Mouse (Mus musculus) MEL-GATA-1-ER (cell line): ENCODE measurements around the gene Ngdn.
"Not testable (repeated sequence)": the region's sequence is repeated elsewhere in the genome, so short reads cannot be mapped to it uniquely, and the experiment has no call there.

Experiments used
- DNase-seq: peaks from one replicate; pipeline ENCODE4 v3.0.0-alpha.2; 2012; ENCODE audit warnings: low read depth; ENCODE audit errors: extremely low read depth

Ngdn gene

DNA sequence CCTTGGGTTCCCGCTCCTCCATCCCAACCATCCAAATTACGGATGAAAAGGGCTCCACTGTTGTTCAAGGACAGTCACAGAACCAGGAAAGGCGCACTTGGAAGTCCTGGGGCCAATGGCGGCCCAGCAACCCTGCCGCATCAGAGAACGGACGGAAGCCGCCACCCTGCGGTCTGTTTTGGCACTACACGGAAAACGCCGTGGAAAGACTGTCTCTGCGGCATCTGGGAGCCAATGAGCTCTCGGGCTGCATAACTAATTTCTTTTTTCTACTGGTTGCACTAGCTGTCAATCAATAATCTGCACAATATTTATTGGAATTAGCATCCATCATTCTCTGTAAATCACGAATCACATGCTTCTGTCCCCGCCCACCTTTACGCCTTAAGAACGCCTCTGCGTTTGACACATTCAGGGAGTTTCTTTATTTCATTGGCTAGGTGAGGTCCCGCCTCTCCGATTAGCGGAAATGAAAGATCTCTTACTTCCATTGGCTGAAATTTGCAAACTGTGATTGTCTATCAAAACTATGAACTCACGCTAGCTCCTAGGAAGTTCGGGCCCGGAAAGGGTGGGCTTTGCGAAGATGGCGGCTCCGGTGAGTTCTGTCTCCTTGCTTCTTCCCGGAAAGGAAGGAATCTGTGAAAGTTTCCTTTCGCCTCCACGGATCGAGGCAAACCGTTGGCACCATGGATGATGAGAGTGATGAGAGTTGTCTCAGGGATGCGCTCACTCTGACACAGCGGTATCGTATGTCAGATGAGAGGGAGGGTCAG is at the start of gene Ngdn:
Ngdn (plus strand) TSS at position 464 of the 776 bp plus-strand sequence.
- DNase-seq = peak; percentile 100

DNA sequence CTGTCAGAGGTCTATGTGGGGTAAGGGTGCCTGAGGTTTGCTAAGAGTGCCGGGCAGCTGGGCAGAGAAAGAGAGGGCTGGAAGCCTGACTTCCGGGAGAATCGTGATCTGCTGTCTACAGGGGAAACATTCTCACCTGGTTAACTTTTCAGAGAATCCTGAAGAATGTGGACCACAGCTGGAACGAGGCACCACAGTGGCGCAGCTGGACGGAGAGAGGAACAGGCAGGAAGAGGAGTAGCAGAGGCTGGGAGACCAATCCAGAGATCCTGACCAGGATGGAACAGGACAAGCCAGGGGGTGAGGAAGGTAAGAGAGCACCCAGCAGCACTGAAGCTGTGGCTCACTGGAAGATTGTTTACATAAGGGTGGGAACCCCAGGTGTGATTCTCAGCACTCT is 49.6 kb upstream of the Ngdn start:
- no peak for DNase-seq

DNA sequence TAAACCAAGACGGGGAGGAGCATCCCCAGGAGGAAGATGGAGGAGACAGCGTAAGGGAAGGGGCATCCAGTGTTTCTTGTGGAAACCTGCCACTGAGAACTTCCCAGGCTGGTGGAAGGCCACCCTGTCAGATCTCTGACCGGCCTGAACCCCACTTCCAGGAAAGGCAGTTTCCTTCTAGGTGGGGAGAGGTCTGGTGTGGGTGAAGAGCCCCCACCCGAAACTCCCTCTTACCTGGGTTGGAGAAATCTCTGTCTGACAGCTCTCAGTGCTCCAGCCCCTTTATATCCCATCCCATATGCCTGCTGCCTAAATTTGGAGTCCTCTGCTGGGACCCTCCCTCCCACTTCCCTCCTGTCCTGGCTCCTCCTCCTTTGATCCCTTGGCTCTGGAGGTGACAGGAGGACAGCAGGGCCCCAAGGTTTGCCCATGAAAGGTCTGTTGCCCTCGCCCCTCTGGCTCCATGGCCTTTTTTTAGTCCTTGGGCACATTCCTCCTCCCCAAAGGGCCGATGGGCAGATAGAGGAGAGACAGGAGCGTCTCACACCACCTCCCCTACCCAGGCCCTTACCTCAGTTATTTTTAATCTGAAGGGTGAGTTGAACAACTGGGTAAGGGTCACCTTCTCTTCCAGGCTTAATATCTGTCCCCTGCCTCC is 48.8 kb upstream of the Ngdn start, which contains the start of gene Myh6:
Myh6 (minus strand) TSS at position 608 of the 658 bp plus-strand sequence.
- no peak for DNase-seq

DNA sequence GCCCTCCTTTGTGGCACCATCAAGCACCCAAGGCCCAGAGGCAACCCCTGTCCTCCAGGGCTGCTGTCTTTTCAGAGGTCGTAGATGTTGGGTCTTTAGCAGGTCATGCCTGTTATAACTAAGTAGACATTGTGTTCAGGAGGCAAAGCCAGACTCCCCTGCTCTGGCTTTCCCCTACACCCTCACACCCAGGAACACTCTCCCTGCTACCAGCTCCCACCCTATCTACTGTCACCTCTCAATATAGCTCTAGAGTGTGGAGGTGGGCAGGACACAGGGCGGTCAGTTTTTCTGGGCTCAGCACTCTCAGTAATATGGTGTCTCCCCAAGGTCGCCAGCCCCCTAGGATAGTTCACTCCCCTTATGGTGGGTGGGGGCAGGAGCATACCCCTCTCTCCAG is 47.4 kb upstream of the Ngdn start:
- no peak for DNase-seq

DNA sequence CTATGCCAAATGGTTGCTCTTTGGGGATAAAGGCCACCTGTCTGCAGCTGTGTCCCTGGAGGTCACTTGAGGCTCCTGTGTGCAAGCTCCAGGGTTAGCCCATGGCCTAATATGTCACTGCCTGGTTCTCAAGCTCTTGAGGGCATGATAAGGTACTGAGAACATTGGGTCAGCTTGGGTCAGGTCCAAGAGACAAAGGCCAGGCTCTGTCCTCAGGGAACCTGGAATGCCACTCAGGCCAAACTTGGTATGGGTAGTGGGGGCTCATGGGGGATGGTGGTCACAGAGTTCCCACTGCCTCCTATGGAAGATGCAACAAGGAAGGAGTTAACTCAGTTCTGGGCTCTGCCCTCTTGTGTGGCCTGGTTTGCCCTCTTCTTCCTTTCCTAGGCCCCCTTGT is 46.9 kb upstream of the Ngdn start:
- DNase-seq = no peak

DNA sequence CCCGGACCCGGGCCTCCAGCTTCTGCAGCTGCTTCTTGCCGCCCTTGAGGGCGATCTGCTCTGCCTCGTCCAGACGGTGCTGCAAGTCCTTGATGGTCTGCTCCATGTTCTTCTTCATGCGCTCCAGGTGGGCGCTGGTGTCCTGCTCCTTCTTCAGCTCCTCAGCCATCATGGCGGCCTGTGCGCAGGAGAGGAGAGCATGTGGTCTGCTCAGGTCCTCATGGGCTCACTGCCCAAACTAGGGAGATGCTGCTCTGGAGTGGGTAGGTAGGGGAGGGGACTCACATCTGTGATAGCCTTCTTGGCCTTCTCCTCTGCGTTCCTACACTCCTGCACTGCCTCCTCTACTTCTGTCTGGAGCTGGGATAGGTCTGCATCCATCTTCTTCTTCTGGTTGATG is 42.5 kb upstream of the Ngdn start:
- DNase-seq = not testable (repeated sequence)

DNA sequence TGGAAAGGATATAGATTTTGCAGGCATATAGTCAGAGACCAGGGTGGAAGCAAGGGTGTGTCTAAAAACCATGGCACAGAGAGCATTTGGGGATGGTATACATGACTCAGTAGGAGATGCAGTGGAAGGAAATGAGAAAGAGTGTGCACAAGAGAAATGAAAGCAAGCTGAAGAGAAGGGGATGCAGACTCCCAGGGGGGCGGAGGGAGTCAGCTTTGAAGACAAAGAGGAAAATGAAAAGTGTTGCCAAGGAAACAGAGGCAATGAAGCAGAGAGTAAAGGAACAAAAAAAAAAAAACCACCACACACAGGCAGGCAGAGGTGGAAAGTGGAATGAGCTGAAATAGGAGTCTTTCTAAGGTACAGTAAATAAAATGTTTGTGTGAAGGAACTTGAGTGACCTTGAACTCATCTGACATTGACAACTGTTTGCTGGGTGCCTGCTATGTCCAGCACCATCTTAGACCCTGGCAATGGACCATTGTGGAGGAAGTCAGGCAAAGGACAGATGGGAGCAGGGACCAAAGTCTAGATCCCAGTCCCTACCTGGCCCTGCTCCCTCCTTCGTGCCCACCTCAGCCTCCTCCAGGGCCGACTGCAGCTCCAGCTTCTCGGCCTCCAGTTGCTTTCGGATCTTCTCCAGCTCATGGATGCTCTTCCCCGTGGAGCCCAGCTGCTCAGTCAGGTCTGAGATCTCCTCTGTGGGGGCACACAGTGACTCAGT is 41.0 kb upstream of the Ngdn start:
- DNase-seq = no peak

DNA sequence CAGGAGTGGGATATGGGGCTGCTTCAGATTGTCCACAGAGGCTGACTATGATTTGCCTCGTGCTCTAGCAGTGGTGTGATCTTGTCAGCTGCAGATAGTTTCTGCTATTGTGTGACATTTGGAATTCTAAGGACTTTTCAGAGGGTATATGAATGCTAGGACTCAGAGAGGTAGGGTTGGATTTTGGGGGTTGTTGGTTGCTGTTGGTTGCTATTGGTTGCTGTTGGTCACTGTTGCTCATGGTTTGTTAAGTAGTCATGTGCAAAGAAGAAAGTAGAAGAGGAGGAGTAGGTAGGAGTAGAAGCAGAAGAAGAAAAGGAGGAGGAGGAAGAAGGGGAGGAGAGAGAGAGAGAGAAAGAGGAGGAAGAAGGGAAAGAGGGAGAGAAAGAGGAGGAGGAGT is 38.6 kb upstream of the Ngdn start, which contains the start of gene Gm17428:
Gm17428 (plus strand) TSS at position 301 of the 400 bp plus-strand sequence.
- DNase-seq = no peak

DNA sequence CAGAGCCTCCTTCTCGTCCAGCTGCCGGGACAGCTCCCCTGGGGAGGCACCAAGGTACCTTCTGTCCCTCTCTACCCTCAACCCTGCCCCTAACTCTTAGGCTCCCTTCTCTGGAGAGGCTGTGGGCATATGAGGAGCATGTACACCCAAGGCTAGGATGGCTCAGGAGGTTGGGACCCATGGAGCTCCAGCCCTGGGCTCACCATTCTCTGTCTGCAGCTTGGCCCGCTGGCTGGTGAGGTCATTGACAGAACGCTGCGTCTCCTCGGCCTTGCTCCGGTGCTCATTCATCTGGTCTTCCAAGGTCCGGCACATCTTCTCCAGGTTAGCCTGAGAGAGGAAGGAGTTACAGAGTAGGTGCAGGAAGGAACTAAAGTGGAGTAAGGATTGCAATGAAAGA is 36.6 kb upstream of the Ngdn start:
- no peak for DNase-seq

DNA sequence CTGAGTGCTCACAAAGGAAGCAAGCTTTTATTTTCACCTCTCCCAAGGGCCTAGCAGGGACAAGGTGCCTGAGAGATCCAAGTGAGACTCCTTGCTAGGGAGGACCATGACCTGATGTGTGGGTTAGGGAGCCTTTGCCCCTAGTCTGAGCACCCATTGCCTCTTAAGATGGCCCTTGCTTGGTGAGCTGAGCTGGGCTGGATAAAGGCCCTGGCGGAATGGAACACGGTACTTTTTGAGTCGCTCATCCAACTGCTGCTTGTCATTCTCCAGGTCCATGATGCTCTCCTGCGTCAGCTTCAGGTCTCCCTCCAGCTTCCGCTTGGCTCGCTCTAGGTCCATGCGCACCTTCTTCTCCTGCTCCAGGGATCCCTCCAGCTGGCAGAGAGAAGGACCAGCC is 33.3 kb upstream of the Ngdn start:
- DNase-seq = no peak

DNA sequence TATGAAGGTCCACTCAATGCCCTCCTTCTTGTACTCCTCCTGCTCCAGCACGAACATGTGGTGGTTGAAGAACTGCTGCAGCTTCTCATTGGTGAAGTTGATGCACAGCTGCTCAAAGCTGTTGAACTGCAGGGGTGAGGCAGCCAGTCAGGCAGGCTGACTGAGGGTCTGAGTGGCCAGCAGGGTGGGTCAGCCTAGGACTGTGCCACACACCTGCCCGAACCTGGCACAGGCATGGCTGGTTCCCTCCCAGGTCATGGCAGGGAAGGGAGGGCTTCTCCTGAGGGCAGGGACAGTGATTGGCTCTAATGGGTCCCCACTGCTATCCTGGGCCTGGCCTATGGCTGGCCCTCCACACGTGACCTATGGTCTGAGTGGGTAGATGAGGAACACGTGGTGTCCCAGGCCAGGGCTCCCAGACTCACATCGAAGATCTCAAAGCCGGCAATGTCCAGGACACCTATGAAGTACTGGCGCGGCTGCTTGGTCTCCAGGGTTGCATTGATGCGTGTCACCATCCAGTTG is 26.8 kb upstream of the Ngdn start:
- not testable (repeated sequence) for DNase-seq

DNA sequence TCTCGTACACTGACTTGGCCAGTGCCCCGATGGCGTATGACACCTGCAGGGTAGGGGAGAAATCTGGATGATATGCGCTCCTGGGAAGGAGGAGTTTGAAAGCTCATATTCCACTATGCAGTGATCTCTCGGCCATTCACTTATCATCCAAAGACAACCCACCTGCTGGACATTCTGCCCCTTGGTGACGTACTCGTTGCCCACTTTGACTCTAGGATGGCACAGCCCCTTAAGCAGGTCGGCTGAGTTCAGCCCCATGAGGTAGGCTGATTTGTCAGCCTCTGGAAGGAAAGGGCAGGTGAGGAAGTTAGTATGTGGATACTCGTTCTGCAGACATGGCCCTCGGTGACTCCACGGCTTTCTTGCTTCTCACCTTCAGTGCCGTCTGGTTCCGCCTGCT is 26.4 kb upstream of the Ngdn start:
- no peak for DNase-seq

DNA sequence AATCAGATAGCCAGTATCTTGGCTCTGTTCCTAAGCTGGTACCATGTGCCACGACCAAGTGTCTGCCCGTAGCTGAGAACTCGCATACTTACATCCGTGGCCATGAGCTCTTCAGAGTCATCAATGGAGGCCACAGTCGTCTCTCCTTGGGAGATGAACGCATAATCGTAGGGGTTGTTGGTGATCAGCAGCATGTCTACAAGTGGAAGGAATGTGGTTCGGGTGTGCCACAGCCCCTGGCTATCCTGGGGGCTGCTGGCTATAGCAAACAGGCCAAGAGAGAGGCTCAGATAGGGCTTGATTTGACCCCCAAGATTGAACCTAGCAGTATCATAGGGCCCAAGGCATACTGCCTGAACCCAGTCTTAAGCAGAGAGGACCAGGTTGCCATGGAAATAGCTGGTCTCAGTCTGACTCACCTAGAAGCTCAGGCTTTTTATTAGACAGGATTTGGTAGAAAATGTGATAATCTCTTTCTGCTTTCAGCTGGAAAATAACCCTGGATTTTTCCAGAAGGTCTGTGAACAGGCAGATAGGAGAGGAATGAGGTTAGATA is 25.3 kb upstream of the Ngdn start:
- no peak for DNase-seq

DNA sequence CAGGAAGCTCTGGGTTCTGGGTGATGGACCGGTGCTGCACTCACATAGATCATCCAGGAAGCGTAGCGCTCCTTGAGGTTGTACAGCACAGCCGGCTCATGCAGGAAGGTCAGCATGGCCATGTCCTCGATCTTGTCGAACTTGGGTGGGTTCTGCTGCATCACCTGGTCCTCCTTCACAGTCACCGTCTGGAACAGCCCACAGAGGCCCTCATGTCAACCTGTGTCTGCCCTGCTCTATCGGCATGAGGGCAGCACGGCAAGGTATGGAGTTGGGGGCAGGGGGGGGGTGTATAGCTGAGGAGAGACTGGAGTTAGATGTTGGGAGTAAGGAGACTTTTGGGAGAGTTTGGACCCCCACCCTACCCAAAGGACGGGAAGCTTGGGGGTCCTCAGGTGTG is 23.1 kb upstream of the Ngdn start:
- no peak for DNase-seq

DNA sequence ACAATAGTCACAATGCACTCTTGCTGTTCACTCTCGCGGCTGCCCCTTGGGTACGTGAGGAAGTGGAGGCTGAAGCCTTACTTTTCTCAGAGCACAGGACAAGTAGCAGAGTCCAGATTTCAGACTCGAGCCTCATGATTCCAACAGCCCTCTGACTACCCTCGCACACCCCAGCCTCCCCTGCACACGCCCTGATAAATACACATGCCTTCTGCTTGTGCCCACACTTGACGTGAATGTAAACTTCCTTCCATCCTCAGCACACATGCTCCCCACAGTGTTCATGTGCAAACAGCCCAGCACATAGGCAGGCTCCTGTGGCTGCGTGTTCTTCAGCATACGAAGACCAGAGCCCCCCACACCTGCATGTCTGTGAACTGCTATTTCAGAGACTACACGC is 21.6 kb upstream of the Ngdn start:
- DNase-seq = no peak

DNA sequence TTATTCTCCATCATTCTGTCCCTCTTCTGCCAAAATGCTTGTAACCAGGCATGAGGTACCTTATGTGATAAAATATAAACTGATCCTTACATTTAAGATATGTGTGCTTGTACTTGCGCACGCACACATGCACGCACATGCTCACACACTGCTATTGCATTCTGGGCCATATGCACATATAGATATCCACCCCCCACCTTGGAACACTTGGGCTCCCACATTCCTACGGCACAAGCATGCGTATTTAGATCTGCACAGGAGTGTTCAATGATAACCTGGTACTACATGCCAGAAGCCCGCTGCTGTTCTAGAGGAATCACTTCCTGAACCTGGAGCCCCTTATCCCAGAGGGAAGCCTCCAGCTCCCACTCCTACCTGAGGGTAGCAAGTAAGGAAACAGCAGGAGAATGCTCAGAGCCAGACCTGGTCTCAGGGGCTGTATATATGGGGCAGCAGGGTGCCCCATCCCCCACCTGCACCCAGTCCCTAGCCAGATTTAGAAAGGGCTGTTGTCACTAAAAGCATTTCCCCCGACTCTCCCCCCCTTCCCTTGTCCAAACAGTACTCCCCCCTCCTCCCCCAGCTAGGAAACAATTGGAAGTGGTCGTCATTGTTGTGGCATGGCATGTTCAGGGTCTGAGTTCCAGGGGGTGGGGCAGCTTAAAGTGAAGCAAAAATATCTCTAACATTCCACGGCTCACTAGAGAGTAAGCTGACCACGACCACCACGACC is 21.0 kb upstream of the Ngdn start, which contains the start of gene Myh7:
Myh7 (minus strand) TSS at position 491 of the 733 bp plus-strand sequence.
- DNase-seq = no peak

DNA sequence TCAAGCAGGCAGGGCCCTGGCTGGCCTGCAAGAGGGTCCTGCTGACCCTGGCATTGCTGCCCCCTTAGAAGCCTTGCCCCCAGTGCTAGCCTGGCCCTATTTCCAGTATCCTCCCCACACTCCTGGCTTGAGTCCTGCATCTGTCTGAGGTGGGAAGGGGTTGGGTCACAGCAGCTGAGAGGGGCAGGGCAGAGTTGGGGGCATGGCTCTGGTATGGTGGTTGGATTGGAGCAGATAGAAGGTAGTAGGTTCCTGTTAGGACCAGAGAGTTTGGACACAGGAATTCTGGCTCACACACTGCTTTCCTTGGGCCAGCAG is 20.4 kb upstream of the Ngdn start:
- DNase-seq = no peak

DNA sequence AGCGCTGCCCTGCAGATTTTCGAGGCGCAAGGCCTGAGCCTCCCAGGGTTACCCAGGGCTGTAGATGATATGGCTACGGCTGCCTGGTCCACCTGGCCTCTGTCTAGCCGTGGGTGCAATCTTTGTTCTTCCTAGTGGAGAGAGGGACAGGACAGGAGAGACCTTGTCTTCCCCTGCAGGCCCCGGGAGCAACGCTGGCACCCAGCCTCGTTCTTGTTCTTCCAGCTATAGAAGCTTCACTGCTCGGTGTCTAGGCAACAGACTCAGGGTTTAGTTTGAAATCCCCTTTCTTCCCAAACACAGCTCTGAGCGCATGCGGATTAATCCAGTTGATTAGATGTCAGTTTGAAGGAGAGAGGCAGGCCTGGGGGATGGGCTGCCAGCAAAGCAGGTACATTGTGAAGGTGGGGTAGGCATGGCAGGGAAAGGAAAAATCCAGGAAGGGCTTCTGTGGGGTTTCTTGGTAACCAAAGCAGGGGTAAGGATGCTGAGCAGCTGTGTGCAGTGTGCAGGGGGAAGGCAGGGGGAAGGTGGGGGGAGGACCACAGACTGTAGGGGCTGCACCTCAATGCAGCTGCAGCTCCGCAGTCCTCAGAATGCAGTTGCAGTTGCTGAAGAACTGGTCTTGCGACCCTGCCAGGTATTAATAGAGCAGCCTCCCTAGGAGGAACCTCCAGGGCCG is 19.7 kb upstream of the Ngdn start:
- no peak for DNase-seq

DNA sequence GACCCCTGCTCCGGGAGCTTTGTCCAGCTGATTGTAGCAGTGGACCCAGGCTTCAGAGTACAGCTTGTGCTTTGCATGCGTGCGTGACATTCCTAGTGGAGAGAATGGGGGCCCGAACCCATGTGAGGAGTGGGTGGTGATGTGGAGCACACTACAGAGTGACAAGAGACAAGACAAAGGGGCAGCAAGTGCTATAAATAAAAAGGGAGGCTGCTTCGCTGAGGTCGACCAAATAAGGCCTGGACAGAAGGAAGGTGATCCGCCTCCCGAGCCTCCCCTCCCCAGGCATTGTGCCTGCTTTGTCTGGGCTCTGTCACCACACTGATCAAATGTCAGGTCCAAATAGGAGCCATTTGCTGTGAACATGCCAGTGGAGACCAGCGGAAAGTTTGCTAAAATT is 18.5 kb upstream of the Ngdn start:
- DNase-seq = no peak

DNA sequence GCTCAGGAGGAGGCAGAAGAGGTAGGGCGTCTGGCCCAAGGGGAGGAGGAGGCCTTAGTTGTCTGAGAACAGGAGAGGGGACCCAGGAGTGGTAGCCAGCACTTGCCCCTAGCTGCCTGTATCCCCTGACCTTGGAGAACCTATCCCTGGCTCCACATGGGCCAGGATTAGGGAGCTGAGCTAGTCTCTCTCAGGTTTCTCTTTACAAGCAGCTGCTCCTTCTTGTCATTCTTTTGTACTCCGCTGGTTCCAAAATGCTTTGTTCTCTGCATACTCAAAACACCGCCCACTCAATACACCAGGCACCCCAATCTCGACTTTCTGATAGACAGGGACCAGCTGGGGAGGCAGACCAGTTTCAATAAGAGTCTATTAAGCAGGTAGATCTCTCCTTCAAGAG is 18.0 kb upstream of the Ngdn start:
- DNase-seq = no peak

DNA sequence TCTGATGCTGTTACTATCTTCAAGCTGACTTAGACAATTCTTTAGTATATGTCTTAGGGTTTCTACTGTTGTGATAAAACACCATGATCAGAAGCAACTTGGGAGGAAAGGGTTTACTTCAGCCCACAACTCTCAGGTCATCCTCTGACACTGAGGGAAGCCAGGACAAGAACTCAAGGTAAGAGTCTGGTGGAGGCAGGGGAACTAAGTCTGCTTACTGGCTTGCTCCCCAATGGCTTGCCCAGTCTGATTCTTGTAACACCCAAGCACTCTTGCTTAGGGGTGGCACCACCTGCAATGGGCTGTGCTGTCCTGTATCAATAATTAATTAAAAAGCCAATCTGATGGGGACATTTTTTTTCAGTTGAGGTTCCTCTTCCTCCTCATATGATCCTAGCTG is 16.6 kb upstream of the Ngdn start:
- DNase-seq = no peak
